Mouse (Mus musculus) limb, embryonic 14.5 days (tissue): ENCODE results near the gene Ttc13. TPM values are rescaled to one million over a fixed set of nuclear protein-coding genes. Genes with fewer than 3 reads are reported as not detected.

Experiments
- ATAC-seq: fragments of 200-750 bp; cut with Nextera tagmentation; 2 replicates; pipeline ENCODE4 v1.8.0; 2017; ENCODE audit warnings: low read depth, moderate number of reproducible peaks, moderate TSS enrichment; ENCODE audit not compliant: low FRiP score
- DNase-seq: peaks from one replicate; pipeline ENCODE4 v3.0.0-alpha.2; 2015; ENCODE audit warnings: low spot score
- H3K27ac ChIP-seq: fragments of 300-500 bp; sonication (generic); replicated peaks from 2 replicates; pipeline ENCODE4 v1.5.1; 2014; ENCODE audit warnings: low read depth, mild to moderate bottlenecking, low read length, moderate library complexity, mixed read lengths
- H3K27me3 ChIP-seq: fragments of 300-500 bp; sonication (generic); 2 replicates; pipeline ENCODE4 v1.6.1; 2014; ENCODE audit warnings: low read length, mixed read lengths; ENCODE audit not compliant: control insufficient read depth, insufficient read depth
- H3K36me3 ChIP-seq: fragments of 300-500 bp; sonication (generic); 2 replicates; pipeline ENCODE4 v1.6.1; 2014; ENCODE audit warnings: mild to moderate bottlenecking, low read length, moderate library complexity, mixed read lengths; ENCODE audit not compliant: control insufficient read depth, insufficient read depth
- H3K4me1 ChIP-seq: fragments of 300-500 bp; sonication (generic); 2 replicates; pipeline ENCODE4 v1.6.1; 2014; ENCODE audit warnings: antibody characterized with exemption, low read length, mixed read lengths; ENCODE audit not compliant: control insufficient read depth, insufficient read depth
- H3K4me2 ChIP-seq: fragments of 300-500 bp; sonication (generic); replicated peaks from 2 replicates; pipeline ENCODE4 v1.6.1; 2014; ENCODE audit warnings: low read depth, mild to moderate bottlenecking, low read length, moderate library complexity; ENCODE audit not compliant: severe bottlenecking
- H3K4me3 ChIP-seq: fragments of 300-500 bp; sonication (generic); replicated peaks from 2 replicates; pipeline ENCODE4 v1.5.1; 2014; ENCODE audit warnings: low read length
- H3K9ac ChIP-seq: fragments of 300-500 bp; sonication (generic); 2 replicates; pipeline ENCODE4 v1.6.1; 2014; ENCODE audit warnings: mild to moderate bottlenecking, low read depth, low read length, moderate library complexity; ENCODE audit not compliant: severe bottlenecking
- H3K9me3 ChIP-seq: fragments of 300-500 bp; sonication (generic); 2 replicates; pipeline ENCODE4 v1.6.1; 2016; ENCODE audit warnings: low read length; ENCODE audit not compliant: control insufficient read depth
- POLR2A ChIP-seq: fragments of 200-500 bp; IDR thresholded peaks from 2 replicates; pipeline ENCODE4 v1.8.0; 2012; ENCODE audit warnings: inconsistent platforms, mild to moderate bottlenecking, moderate library complexity, borderline replicate concordance; ENCODE audit not compliant: insufficient read depth, insufficient read length; ENCODE audit errors: extremely low read depth
- WGBS: fragments of 180-500 bp; shearing (Covaris S2); extraction: QIAGEN DNeasy Blood & Tissue Kit; methylation state at CpG from one replicate; pipeline ENCODE4 v1.1.7; 2014; 5-methylcytosine and 5-hydroxymethylcytosine counted together
- polyA plus RNA-seq, 2 experiments: library from polyadenylated mRNA; depleted of rRNA in 1 of 2; stranded (reverse) in 1 of 2; unstranded in 1 of 2; fragments of >200 nt; fragmentation: Nextera tagmentation in 1 of 2; extraction: Ambion mirVana in 1 of 2; gene quantifications; 2 replicates each; pipeline versions ENCODE4 v1.2.1 to v1.2.3; 2012 to 2014

The Ttc13 gene
- polyA plus RNA-seq, 2 experiments = 44.3 to 46.5 TPM

GRCm38 (mm10) chr8:124652546-124652945 is 69.2 kb downstream of the Ttc13 start:
- Histone ChIP-seq H3K36me3 (peaks cover 39% of the 10 kb centered on the region), H3K27ac (peak overlapping the region; percentile 79), H3K4me1 (peaks cover 28% of the 10 kb centered on the region), H3K27me3 (no peaks in the 10 kb centered on the region), H3K9me3 (no peaks in the 10 kb centered on the region), H3K4me3 (no peak overlapping the region), H3K9ac (no peak overlapping the region), H3K4me2 (no peak overlapping the region)
- ATAC-seq (peak; percentile 53), DNase-seq (peak; percentile 72)
- 23% methylated on average over 4 of the region's 4 CpGs for WGBS
- TF ChIP-seq POLR2A = no peak

- ATAC-seq = no peak
- 92% methylated on average over 20 of the region's 20 CpGs for WGBS
- Histone ChIP-seq H3K36me3 (peaks cover 34% of the 10 kb centered on the region), H3K4me1 (peaks cover 28% of the 10 kb centered on the region), H3K27ac (no peak overlapping the region), H3K4me3 (no peak overlapping the region), H3K9me3 (no peaks in the 10 kb centered on the region), H3K4me2 (no peak overlapping the region), H3K9ac (no peak overlapping the region), H3K27me3 (no peaks in the 10 kb centered on the region)
- TF ChIP-seq POLR2A = no peak
- no peak for DNase-seq
Observed at GRCm38 (mm10) chr8:124651776-124652175, 70.0 kb downstream of the Ttc13 start.

- no peak for ATAC-seq
- H3K4me1 ChIP-seq = peaks cover 37% of the 10 kb centered on the region
- H3K27me3 ChIP-seq = no peaks in the 10 kb centered on the region
- no peak overlapping the region for H3K4me3 ChIP-seq
- no peak overlapping the region for H3K27ac ChIP-seq
- no peak overlapping the region for H3K9ac ChIP-seq
- no peak for DNase-seq
- H3K9me3 ChIP-seq = no peaks in the 10 kb centered on the region
- TF ChIP-seq POLR2A = no peak
- no peak overlapping the region for H3K4me2 ChIP-seq
- H3K36me3 ChIP-seq = peaks cover 23% of the 10 kb centered on the region
Observed at GRCm38 (mm10) chr8:124648311-124648710, 73.5 kb downstream of the Ttc13 start.

- H3K4me1 ChIP-seq = peaks cover 29% of the 10 kb centered on the region
- H3K27me3 ChIP-seq = no peaks in the 10 kb centered on the region
- peak; percentile 88 for DNase-seq
- H3K4me3 ChIP-seq = no peak overlapping the region
- no peak for TF ChIP-seq POLR2A
- H3K9ac ChIP-seq = peak overlapping the region; percentile 45
- peaks cover 7% of the 10 kb centered on the region for H3K36me3 ChIP-seq
- H3K27ac ChIP-seq = peak overlapping the region; percentile 85
- peak; percentile 85 for ATAC-seq
- 30% methylated on average over 18 of the region's 18 CpGs for WGBS
- no peaks in the 10 kb centered on the region for H3K9me3 ChIP-seq
- peak overlapping the region; percentile 13 for H3K4me2 ChIP-seq
Observed at GRCm38 (mm10) chr8:124643540-124644339, 78.0 kb downstream of the Ttc13 start.

- ATAC-seq (no peak), DNase-seq (no peak)
- no peak for TF ChIP-seq POLR2A
- Histone ChIP-seq H3K27ac (no peak overlapping the region), H3K4me1 (peaks cover 26% of the 10 kb centered on the region), H3K4me3 (no peak overlapping the region), H3K4me2 (no peak overlapping the region), H3K9me3 (no peaks in the 10 kb centered on the region), H3K27me3 (no peaks in the 10 kb centered on the region), H3K9ac (no peak overlapping the region), H3K36me3 (peaks cover 27% of the 10 kb centered on the region)
- WGBS = 97% methylated on average over 8 of the region's 8 CpGs
Observed at GRCm38 (mm10) chr8:124641599-124641998, 80.2 kb downstream of the Ttc13 start.
